Mouse (Mus musculus): ENCODE results near the gene Capza1. TPM values are rescaled to one million over a fixed set of nuclear protein-coding genes. Genes with fewer than 3 reads are reported as not detected.
"Not testable (repeated sequence)": the region's sequence is repeated elsewhere in the genome, so short reads cannot be mapped to it uniquely, and the experiment has no call there.

Capza1 gene
- 211 and 217 TPM in 2 replicates for polyA plus RNA-seq (2015; fragmentation: Nextera tagmentation; extraction: Ambion mirVana)

- peaks cover 16% of the 10 kb centered on the region for H3K4me1 ChIP-seq (replicated peaks; ENCODE audit: control insufficient read depth, insufficient read depth, low read length)
- H3K27ac ChIP-seq (ENCODE audit: low read length), result peak within 1 kb of the TSS; percentile 99
- H3K4me3 ChIP-seq (ENCODE audit: low read length), result peak within 1 kb of the TSS; percentile 99
- peak within 1 kb of the TSS; percentile 84 for H3K4me2 ChIP-seq (ENCODE audit: low read depth, low read length)
- peak within 1 kb of the TSS; percentile 98 for H3K9ac ChIP-seq (ENCODE audit: low read length)
- H3K27me3 ChIP-seq (ENCODE audit: control insufficient read depth, insufficient read depth, low read depth, low read length), result no peaks in the 10 kb centered on the region
- under 1% methylated on average over 43 of the region's 43 CpGs for WGBS
- H3K9me3 ChIP-seq (ENCODE audit: control insufficient read depth, low read length), result no peaks in the 10 kb centered on the region
- ATAC-seq (ENCODE audit: low read depth), result peak; percentile 98
- no peaks in the 10 kb centered on the region; the same call in 1 of the 2 replicates for H3K36me3 ChIP-seq (ENCODE audit: control insufficient read depth, insufficient read depth, low read length)
Measured at GRCm38 (mm10) chr3:104863786-104864650, at the start of gene Capza1, which contains the start of gene St7l. Gene Capza1, minus strand, starts transcription at chr3:104864505. Gene St7l, plus strand, starts transcription at chr3:104864005.

DNA sequence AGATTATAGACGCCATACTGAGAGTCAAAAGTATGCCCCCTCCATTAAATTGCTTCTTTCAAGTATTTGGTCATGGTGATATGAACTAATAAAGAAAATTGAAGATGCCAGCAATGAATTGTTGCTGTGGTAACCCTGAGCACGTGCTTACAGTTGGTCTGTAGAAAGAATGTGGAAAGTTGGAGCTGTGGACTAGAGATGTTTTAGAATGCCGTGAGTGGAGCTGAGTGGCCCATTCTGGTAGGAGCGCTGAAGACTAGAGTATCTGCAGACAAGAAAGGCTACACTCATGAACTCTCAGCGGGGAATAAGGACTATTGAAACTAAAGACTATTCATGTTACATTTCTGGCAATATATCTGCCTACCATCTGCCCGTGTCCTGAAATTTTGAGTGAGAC, 44.9 kb upstream of the Capza1 start:
- no peak overlapping the region for H3K4me2 ChIP-seq (ENCODE audit: low read depth, low read length)
- H3K4me3 ChIP-seq (ENCODE audit: low read length), result no peak overlapping the region
- no peak overlapping the region; the same call in 1 of the 2 replicates for H3K27ac ChIP-seq (ENCODE audit: low read length)
- 60% methylated on average over 6 of the region's 6 CpGs for WGBS
- H3K27me3 ChIP-seq (ENCODE audit: control insufficient read depth, insufficient read depth, low read depth, low read length), result no peaks in the 10 kb centered on the region
- H3K4me1 ChIP-seq (replicated peaks; ENCODE audit: control insufficient read depth, insufficient read depth, low read length), result no peaks in the 10 kb centered on the region
- H3K9me3 ChIP-seq (ENCODE audit: control insufficient read depth, low read length), result no peaks in the 10 kb centered on the region
- peak; percentile 65 for ATAC-seq (ENCODE audit: low read depth)
- peaks cover 6% of the 10 kb centered on the region; the same call in 1 of the 2 replicates for H3K36me3 ChIP-seq (ENCODE audit: control insufficient read depth, insufficient read depth, low read length)
- H3K9ac ChIP-seq (ENCODE audit: low read length), result no peak overlapping the region

GRCm38 (mm10) chr3:104906007-104906406, 41.7 kb upstream of the Capza1 start:
- Histone ChIP-seq H3K9ac (ENCODE audit: low read length) (no peak overlapping the region), H3K36me3 (ENCODE audit: control insufficient read depth, insufficient read depth, low read length) (peaks cover 12% of the 10 kb centered on the region; the same call in 1 of the 2 replicates), H3K4me2 (ENCODE audit: low read depth, low read length) (no peak overlapping the region), H3K27ac (ENCODE audit: low read length) (no peak overlapping the region), H3K4me1 (replicated peaks; ENCODE audit: control insufficient read depth, insufficient read depth, low read length) (no peaks in the 10 kb centered on the region), H3K27me3 (ENCODE audit: control insufficient read depth, insufficient read depth, low read depth, low read length) (no peaks in the 10 kb centered on the region), H3K4me3 (ENCODE audit: low read length) (no peak overlapping the region), H3K9me3 (ENCODE audit: control insufficient read depth, low read length) (no peaks in the 10 kb centered on the region)
- WGBS, result 83% methylated on average over 3 of the region's 3 CpGs
- ATAC-seq (ENCODE audit: low read depth), result no peak

- Histone ChIP-seq H3K36me3 (ENCODE audit: control insufficient read depth, insufficient read depth, low read length) (peaks cover 10% of the 10 kb centered on the region; the same call in 1 of the 2 replicates), H3K27ac (ENCODE audit: low read length) (no peak overlapping the region), H3K4me2 (ENCODE audit: low read depth, low read length) (no peak overlapping the region), H3K9me3 (ENCODE audit: control insufficient read depth, low read length) (no peaks in the 10 kb centered on the region), H3K4me1 (replicated peaks; ENCODE audit: control insufficient read depth, insufficient read depth, low read length) (no peaks in the 10 kb centered on the region), H3K4me3 (ENCODE audit: low read length) (no peak overlapping the region), H3K27me3 (ENCODE audit: control insufficient read depth, insufficient read depth, low read depth, low read length) (no peaks in the 10 kb centered on the region), H3K9ac (ENCODE audit: low read length) (no peak overlapping the region)
- ATAC-seq (ENCODE audit: low read depth), result no peak
- 88% methylated on average over 4 of the region's 4 CpGs for WGBS
Measured at GRCm38 (mm10) chr3:104905389-104905788, 41.1 kb upstream of the Capza1 start.

- Histone ChIP-seq H3K27ac (ENCODE audit: low read length) (no peak overlapping the region), H3K4me1 (replicated peaks; ENCODE audit: control insufficient read depth, insufficient read depth, low read length) (no peaks in the 10 kb centered on the region), H3K9ac (ENCODE audit: low read length) (no peak overlapping the region), H3K4me2 (ENCODE audit: low read depth, low read length) (no peak overlapping the region), H3K9me3 (ENCODE audit: control insufficient read depth, low read length) (no peaks in the 10 kb centered on the region), H3K4me3 (ENCODE audit: low read length) (no peak overlapping the region), H3K27me3 (ENCODE audit: control insufficient read depth, insufficient read depth, low read depth, low read length) (no peaks in the 10 kb centered on the region), H3K36me3 (ENCODE audit: control insufficient read depth, insufficient read depth, low read length) (peaks cover 17% of the 10 kb centered on the region)
- WGBS, result 88% methylated on average over 4 of the region's 4 CpGs
- ATAC-seq (ENCODE audit: low read depth), result no peak
Measured at GRCm38 (mm10) chr3:104901154-104901553, 36.8 kb upstream of the Capza1 start.

DNA sequence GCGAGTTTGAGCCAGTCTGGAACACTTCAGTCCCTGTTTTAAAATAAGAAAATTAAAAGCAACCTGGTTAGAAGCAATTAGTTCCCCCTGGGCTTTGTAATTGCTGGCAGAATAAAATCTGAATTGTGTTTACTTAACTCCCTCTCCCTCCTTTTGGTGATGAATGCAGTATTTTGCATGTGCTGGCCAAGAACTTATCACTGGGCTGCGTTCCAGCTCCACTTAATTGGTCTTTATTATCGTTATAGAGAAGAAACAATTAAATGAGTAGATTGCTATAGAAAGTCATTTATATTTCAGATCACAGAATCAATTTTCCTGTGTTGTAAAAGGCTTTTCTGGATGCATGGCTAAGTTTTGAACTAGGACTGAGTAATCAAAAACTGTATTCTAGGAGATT, 31.8 kb upstream of the Capza1 start:
- 73% methylated on average over 3 of the region's 3 CpGs for WGBS
- H3K36me3 ChIP-seq (ENCODE audit: control insufficient read depth, insufficient read depth, low read length), result peaks cover 19% of the 10 kb centered on the region

GRCm38 (mm10) chr3:104888585-104888984, 24.3 kb upstream of the Capza1 start:
- peak; percentile 69 for ATAC-seq (ENCODE audit: low read depth)
- H3K27ac ChIP-seq (ENCODE audit: low read length), result 0 out of 2 replicates have a peak overlapping the region, but pooled peaks have one; percentile 22
- peaks cover 24% of the 10 kb centered on the region for H3K36me3 ChIP-seq (ENCODE audit: control insufficient read depth, insufficient read depth, low read length)
- no peak overlapping the region for H3K4me2 ChIP-seq (ENCODE audit: low read depth, low read length)
- peaks cover 2% of the 10 kb centered on the region; the same call in 1 of the 2 replicates for H3K9me3 ChIP-seq (ENCODE audit: control insufficient read depth, low read length)
- no peak overlapping the region for H3K9ac ChIP-seq (ENCODE audit: low read length)
- WGBS, result 69% methylated on average over 3 of the region's 3 CpGs
- H3K4me1 ChIP-seq (replicated peaks; ENCODE audit: control insufficient read depth, insufficient read depth, low read length), result peaks cover 12% of the 10 kb centered on the region
- H3K4me3 ChIP-seq (ENCODE audit: low read length), result no peak overlapping the region
- no peaks in the 10 kb centered on the region for H3K27me3 ChIP-seq (ENCODE audit: control insufficient read depth, insufficient read depth, low read depth, low read length)

More for the DNA sequence above, 31.8 kb upstream of the Capza1 start:
- H3K4me3 ChIP-seq (ENCODE audit: low read length), result no peak overlapping the region
- no peaks in the 10 kb centered on the region for H3K27me3 ChIP-seq (ENCODE audit: control insufficient read depth, insufficient read depth, low read depth, low read length)
- no peak overlapping the region for H3K4me2 ChIP-seq (ENCODE audit: low read depth, low read length)
- no peak overlapping the region for H3K27ac ChIP-seq (ENCODE audit: low read length)
- H3K9ac ChIP-seq (ENCODE audit: low read length), result no peak overlapping the region
- H3K4me1 ChIP-seq (replicated peaks; ENCODE audit: control insufficient read depth, insufficient read depth, low read length), result no peaks in the 10 kb centered on the region
- no peak for ATAC-seq (ENCODE audit: low read depth)
- no peaks in the 10 kb centered on the region for H3K9me3 ChIP-seq (ENCODE audit: control insufficient read depth, low read length)

DNA sequence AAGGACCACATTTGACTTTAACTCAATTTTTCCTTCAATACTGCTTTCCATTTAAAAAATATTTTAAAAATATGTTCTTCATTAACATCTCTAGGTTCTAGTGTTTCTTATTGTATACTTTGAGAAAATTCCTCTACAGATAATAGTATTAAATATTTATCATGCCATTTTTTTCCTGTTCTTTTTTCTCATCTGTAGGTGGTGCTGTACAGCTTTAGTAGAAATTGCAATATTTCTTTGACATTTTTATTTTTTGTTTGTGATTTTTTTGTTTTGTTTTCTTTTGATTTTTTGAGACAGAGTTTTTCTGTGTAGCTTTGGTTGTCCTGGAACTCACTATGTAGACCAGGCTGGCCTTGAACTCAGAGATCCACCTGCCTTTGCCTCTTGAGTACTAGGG, 5.3 kb upstream of the Capza1 start:
- Histone ChIP-seq H3K27ac (ENCODE audit: low read length) (no peak overlapping the region), H3K27me3 (ENCODE audit: control insufficient read depth, insufficient read depth, low read depth, low read length) (no peaks in the 10 kb centered on the region), H3K36me3 (ENCODE audit: control insufficient read depth, insufficient read depth, low read length) (peaks cover 22% of the 10 kb centered on the region), H3K4me3 (ENCODE audit: low read length) (no peak overlapping the region), H3K9me3 (ENCODE audit: control insufficient read depth, low read length) (no peaks in the 10 kb centered on the region), H3K9ac (ENCODE audit: low read length) (no peak overlapping the region), H3K4me2 (ENCODE audit: low read depth, low read length) (no peak overlapping the region), H3K4me1 (replicated peaks; ENCODE audit: control insufficient read depth, insufficient read depth, low read length) (peaks cover 8% of the 10 kb centered on the region)
- ATAC-seq (ENCODE audit: low read depth), result no peak

- H3K4me3 ChIP-seq (ENCODE audit: low read length), result not testable (repeated sequence)
Measured at GRCm38 (mm10) chr3:104866674-104867073, 2.4 kb upstream of the Capza1 start.

More at GRCm38 (mm10) chr3:104866674-104867073, 2.4 kb upstream of the Capza1 start:
- H3K9me3 ChIP-seq (ENCODE audit: control insufficient read depth, low read length); H3K9ac ChIP-seq (ENCODE audit: low read length); H3K27me3 ChIP-seq (ENCODE audit: control insufficient read depth, insufficient read depth, low read depth, low read length); H3K36me3 ChIP-seq (ENCODE audit: control insufficient read depth, insufficient read depth, low read length); ATAC-seq (ENCODE audit: low read depth); H3K4me2 ChIP-seq (ENCODE audit: low read depth, low read length); H3K27ac ChIP-seq (ENCODE audit: low read length): not testable (repeated sequence)
- H3K4me1 ChIP-seq (replicated peaks; ENCODE audit: control insufficient read depth, insufficient read depth, low read length), result peaks cover 15% of the 10 kb centered on the region

Measured in lung, embryonic 16.5 days (tissue).